Mouse (Mus musculus): ENCODE measurements around the gene Sec22c.

Sec22c gene

DNA sequence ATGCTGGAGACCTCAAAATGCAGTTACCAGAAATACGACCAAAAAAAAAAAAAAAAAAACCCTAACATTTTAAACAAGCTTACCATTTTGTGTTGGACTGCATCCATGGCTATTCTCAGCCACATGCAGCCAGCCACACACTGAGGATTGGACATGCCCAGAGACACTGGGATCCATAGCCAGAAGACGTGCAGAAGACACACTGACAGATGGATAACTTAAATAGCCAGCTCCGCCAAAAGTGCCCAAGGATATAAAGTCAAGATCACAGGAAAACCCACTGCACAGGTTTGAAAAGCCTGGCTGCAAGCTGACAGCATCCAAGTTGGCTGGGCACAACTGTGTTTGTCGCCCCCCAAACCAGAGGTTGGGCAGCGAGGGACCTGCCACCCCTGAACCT, 41.2 kb downstream of the Sec22c start:
- in situ Hi-C loops (cut with MboI; ENCODE audit: unreplicated experiment in 2 of 2) = loop anchor here in 1 of 2 experiments (10.0 kb wide), 1 partner anchor 161 kb away; no protein-coding TSS in a partner anchor

DNA sequence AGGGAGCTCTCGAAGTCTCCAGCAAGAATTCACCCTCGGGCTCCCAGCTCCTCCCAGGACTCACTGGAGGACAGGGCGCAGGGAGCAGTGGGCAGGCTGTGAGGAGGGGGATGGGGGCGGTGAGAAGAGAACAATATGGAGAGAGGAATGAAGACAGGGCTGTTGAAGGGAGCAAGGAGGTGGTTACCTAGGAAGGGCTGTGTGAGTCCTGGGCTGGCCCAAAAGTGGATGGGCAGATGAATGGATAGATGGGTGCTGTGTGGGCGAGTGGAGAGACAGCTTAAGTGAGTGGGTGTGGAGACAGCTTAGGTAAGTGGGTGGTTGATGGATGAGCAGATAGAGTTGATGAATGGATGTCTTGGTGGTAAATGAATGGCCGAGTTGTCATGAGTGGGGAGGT, 41.8 kb downstream of the Sec22c start:
- in situ Hi-C loops (cut with MboI; ENCODE audit: unreplicated experiment in 2 of 2) = loop anchor here in 1 of 2 experiments (10.0 kb wide), 1 partner anchor 161 kb away; no protein-coding TSS in a partner anchor

GRCm38 (mm10) chr9:121659791-121660190, 45.5 kb downstream of the Sec22c start:
- in situ Hi-C loops (cut with MboI; ENCODE audit: unreplicated experiment in 2 of 2) = loop anchor here (10.0 kb wide), 1 partner anchor 165 kb away; no protein-coding TSS in a partner anchor

DNA sequence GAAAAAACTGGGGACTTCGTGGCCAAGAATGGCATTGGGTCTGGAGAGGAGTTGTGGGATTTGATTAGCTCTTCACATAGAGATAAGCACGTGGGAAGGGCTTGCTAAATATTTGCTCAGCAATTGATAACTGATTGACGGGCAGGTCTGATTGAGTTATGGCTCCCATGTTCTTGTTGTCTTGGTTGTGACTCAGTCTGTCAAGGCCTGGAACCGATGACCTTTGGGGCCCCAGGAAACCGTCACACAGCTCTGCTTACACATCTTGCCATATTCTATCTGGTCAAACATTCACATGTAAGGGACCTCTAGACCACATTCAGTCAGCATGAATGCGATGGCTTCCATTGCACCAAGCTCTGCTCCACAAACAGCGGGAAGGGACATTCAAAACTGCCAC, 47.0 kb downstream of the Sec22c start:
- in situ Hi-C loops (cut with MboI; ENCODE audit: unreplicated experiment in 2 of 2) = loop anchor here in 1 of 2 experiments (10.0 kb wide), 1 partner anchor 167 kb away; no protein-coding TSS in a partner anchor

DNA sequence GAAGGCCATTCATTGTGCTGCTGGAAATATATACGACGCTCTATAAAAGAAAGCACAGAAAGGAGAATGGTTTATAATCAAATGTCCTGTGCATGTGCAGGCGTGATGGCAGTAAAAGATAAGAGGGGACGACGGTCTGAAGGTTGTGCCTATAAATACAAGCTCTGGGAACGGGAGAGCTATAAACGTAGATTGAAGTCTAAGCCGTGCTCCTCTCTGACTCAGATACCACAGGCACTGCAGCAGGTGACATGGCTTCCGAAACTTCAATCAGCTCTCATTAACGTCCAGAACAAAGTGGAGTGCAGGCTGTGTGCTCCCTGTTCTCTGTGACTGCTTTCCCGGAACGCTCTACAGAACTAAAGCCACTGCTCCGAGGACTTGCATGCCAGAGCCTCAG, 48.1 kb downstream of the Sec22c start:
- in situ Hi-C loops (cut with MboI; ENCODE audit: unreplicated experiment in 2 of 2) = loop anchor here in 1 of 2 experiments (10.0 kb wide), 1 partner anchor 168 kb away; no protein-coding TSS in a partner anchor

GRCm38 (mm10) chr9:121656322-121656721, 49.0 kb downstream of the Sec22c start:
- in situ Hi-C loops (cut with MboI; ENCODE audit: unreplicated experiment in 2 of 2) = loop anchor here in 1 of 2 experiments (10.0 kb wide), 1 partner anchor 168 kb away; no protein-coding TSS in a partner anchor

DNA sequence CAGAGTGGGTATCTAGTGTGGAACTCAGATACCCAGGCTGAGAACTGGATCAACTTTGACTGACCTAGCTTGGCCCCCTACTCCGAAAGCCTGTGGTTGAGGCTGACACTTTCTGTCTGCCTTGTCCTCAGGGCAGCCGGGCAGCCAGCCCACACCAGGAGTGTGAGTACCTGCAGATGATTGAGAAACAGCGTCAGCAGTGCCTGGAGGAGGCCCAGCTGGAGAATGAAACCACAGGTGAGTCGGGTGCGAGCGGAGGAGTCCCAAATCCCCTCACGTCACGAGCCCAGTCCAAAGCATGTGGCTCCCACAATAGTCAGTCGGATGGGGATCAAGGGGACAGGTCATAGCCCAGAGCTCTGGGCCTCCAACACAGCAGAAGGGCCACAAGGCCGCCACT, 51.6 kb downstream of the Sec22c start:
- in situ Hi-C loops (cut with MboI; ENCODE audit: unreplicated experiment in 2 of 2) = loop anchor here in 1 of 2 experiments (10.0 kb wide), 1 partner anchor 171 kb away; no protein-coding TSS in a partner anchor

GRCm38 (mm10) chr9:121647026-121647425, 58.3 kb downstream of the Sec22c start:
- in situ Hi-C loops (cut with MboI; ENCODE audit: unreplicated experiment in 2 of 2) = no loop called here

DNA sequence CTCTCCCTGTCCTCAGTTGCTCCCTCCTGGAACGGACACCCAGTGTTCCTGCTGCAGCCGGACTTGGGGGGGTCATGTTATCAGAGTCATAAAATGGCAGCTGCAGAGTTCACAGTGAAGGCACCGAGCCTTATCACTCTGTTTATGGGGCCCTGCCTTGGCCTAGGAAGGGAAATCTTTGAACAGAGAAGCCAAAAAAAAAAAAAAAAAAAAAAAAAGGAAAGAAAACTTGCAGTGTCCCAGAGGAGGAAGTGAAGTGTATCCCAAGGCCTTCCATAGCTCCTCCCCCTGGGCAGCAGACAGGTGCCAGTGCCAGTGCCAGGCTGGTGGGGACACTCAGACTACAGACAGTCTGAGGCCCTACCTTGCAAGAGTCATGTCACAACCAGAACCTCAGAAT, 60.4 kb downstream of the Sec22c start:
- in situ Hi-C loops (cut with MboI; ENCODE audit: unreplicated experiment in 2 of 2) = no loop called here

DNA sequence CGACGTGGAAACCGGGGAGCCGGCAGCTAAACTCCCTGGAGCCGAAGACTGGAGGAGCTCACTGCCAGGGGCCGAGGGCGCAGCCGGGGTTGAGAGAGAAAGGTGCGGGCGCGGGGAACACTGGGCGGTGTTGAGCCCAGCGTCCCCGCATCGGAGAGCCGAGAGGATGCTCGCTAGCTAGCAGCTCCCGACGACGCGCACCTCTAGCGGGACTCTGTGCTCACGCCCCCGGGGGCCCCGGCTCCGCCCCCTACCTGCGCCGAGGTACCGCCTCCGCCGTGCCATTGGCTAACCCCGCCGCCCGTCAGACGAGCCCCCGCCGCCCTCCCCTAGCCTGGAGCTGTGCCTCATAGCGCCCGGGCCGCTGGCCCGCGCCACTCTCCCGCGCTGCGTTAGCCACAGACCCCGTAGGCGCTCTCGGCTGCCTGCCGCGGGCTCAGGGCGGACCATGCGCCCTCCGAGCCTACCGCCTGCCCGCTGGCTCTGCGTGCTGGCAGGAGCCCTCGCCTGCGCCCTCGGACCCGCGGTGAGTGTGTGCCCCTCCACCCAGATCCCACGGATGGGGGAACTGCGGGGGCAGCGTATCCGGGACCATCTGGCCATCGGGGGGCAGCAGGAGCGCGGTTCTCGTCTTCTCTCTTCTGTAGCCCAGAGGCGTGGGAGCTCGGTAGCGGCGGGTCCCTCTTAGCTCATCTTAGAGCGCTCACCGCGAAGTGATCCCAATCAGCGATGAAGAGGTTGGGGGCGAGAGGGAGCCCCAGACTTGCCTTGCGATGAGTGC, 62.7 kb downstream of the Sec22c start, which contains the start of gene Vipr1:
Vipr1 (plus strand) TSS at position 316 of the 781 bp plus-strand sequence.
- in situ Hi-C loops (cut with MboI; ENCODE audit: unreplicated experiment in 2 of 2) = no loop called here

GRCm38 (mm10) chr9:121642001-121642400, 63.3 kb downstream of the Sec22c start, which contains the start of gene Lyzl4:
Gene Lyzl4, minus strand, starts transcription at chr9:121642096.
- in situ Hi-C loops (cut with MboI; ENCODE audit: unreplicated experiment in 2 of 2) = no loop called here

- in situ Hi-C loops (cut with MboI; ENCODE audit: unreplicated experiment in 2 of 2) = no loop called here
Observed at GRCm38 (mm10) chr9:121641235-121641915, 63.9 kb downstream of the Sec22c start.

DNA sequence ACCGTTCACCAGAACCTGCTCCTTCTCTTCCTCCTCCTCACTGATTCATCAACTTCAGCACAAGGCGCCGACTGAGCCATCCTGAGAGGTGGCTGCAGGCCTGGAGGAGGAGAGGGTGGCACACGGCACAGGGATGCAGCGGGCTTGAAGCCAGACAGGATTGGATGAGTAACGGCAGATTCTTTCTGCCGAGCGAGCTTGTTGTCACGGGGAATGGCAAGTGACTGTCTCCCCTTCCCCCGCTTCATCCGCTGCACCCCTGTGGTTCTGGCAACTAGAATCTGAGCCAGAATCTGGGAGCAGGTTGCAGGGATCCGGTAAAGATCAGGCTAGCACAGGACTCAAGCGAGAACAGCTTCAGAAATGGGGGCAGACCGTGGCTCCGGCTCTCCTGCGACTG, 65.5 kb downstream of the Sec22c start:
- in situ Hi-C loops (cut with MboI; ENCODE audit: unreplicated experiment in 2 of 2) = no loop called here

- in situ Hi-C loops (cut with MboI; ENCODE audit: unreplicated experiment in 2 of 2) = no loop called here
Observed at GRCm38 (mm10) chr9:121635835-121636576, 69.3 kb downstream of the Sec22c start.

DNA sequence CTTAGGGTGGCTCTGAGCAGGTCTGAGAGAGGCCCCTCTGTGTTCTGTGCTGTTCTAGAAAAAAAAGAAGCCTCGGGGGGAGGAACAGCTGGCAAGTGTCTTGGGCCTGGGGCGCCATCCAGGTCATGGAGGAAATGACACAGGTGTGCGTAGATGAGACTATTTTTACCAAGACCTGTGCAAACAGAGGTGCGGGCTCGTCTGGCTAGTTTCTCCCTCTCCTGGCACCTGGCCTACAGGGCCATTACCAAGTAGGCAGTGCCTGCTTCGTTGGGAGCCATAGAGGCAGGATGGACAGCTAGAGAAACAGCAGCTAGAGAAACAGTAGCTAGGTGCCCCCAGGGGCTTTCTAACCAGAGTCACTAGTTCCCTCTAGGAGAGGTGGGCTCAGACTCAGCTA, 72.0 kb downstream of the Sec22c start:
- in situ Hi-C loops (cut with MboI; ENCODE audit: unreplicated experiment in 2 of 2) = no loop called here

- in situ Hi-C loops (cut with MboI; ENCODE audit: unreplicated experiment in 2 of 2) = no loop called here
Observed at GRCm38 (mm10) chr9:121632891-121633290, 72.4 kb downstream of the Sec22c start.

DNA sequence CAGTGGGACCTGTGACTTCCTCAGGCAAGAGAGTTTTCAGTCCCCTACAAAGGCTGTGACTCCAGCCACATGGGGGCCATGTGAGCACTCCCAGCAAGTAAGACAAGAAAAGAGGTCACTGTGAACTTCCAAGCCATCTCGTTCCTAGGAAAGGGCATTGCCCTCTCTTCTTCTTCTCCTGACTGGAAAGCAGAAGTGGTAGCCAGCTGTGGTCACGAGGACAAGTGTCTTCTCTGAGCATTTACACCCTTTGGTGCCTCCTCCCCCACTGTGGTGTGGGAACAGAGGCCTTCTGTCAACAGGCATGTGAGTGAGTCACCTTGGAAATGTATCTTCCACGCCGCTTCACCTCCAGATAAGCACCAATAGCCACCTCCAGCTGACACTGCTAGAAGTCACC, 73.3 kb downstream of the Sec22c start:
- in situ Hi-C loops (cut with MboI; ENCODE audit: unreplicated experiment in 2 of 2) = no loop called here

- in situ Hi-C loops (cut with MboI; ENCODE audit: unreplicated experiment in 2 of 2) = no loop called here
Observed at GRCm38 (mm10) chr9:121630627-121631026, 74.7 kb downstream of the Sec22c start.
